Mouse (Mus musculus) left cerebral cortex, postnatal 10 days (tissue): ENCODE measurements around the gene Gm8251. TPM values are rescaled to one million over a fixed set of nuclear protein-coding genes. Genes with fewer than 3 reads are reported as not detected.
A peak's percentile ranks its signal among the peaks of the same experiment; 100 is the strongest.
"Not testable (repeated sequence)": the region's sequence is repeated elsewhere in the genome, so short reads cannot be mapped to it uniquely, and the experiment has no call there.

Experiments
- DNase-seq, 2 experiments: peaks; one replicate each; pipeline ENCODE4 v3.0.0; 2021 to 2022; ENCODE audit warnings: low spot score in 2 of 2, mixed read lengths in 1 of 2; ENCODE audit errors: extremely low spot score in 1 of 2
- intact Hi-C: fragments of 180-260 bp; cut with DNase I; formaldehyde crosslinking; loops from one replicate; pipeline ENCODE4 v1.15.1; 2025
- total RNA-seq, 2 experiments: library from RNA; stranded (reverse); gene quantifications; 2 replicates each; pipeline ENCODE4 v1.2.3; 2021

Gene Gm8251
- not detected for total RNA-seq

GRCm38 (mm10) chr1:44061836-44062235 is at the start of gene Gm8251:
TSS of gene Gm8251 (minus strand) at chr1:44061936.
- intact Hi-C loops, result no loop called here
- DNase-seq, result no peak

- intact Hi-C loops, result no loop called here
- no peak for DNase-seq
These were observed 41.2 kb upstream of the Gm8251 start for GRCm38 (mm10) chr1:44102939-44103338.

GRCm38 (mm10) chr1:44102259-44102717 is 40.6 kb upstream of the Gm8251 start, which contains the start of gene Tex30:
TSS of gene Tex30 (minus strand) at chr1:44102441.
- intact Hi-C loops, result no loop called here
- DNase-seq, result peak; percentile 92 to 97

- intact Hi-C loops, result no loop called here
- DNase-seq, result peak; percentile 10 to 29
These were observed 39.9 kb upstream of the Gm8251 start for GRCm38 (mm10) chr1:44101448-44102225.

- intact Hi-C loops, result no loop called here
- peak; percentile 37 to 40 for DNase-seq
These were observed 2.9 kb upstream of the Gm8251 start for GRCm38 (mm10) chr1:44064625-44065024.

DNA sequence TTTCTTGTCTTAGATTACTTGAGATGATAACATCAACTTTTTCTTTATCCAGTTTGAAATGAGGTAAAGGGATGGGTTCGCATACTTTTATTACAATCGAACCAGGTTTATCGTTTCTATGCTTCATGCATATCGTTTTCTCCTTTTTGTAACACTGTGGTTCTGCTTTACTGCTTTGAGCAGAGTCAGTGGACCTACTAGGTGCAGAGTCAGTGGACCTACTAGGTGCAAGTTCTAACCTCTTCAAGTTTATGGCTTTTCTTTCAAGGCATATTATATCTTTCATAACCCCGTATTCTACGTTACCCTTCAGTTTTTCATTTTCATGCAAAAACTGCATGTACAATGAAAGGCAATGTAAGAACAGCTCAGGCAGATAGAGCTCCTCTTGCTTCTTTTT is 1.7 kb upstream of the Gm8251 start:
- no peak for DNase-seq
- intact Hi-C loops, result no loop called here

DNA sequence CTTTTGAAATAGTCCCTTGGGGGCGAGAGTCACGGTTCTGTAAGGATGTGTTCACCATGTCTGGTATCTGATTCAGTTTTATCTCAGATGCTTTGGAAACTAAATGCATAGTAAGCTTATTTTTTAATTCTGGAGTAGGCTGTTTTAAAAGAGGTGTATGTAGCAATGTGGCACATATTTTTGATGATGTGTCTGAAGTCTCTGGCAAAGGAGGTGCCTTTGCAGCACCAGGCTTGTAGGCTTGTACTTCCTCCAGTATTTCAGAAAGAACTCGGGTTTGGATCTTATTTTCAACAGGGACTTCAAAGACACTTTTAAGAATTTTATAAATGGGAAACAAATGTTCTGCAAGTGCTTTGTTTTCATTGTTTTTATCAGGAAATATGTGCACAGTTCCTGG is 3.9 kb downstream of the Gm8251 start:
- no peak for DNase-seq
- intact Hi-C loops, result no loop called here

GRCm38 (mm10) chr1:44046556-44046955 is 15.2 kb downstream of the Gm8251 start:
- no peak for DNase-seq
- intact Hi-C loops, result loop anchor here (10.0 kb wide), 2 partner anchors 152 to 282 kb away; no protein-coding TSS in a partner anchor

GRCm38 (mm10) chr1:44045689-44046088 is 16.0 kb downstream of the Gm8251 start:
- intact Hi-C loops, result loop anchor here (10.0 kb wide), 2 partner anchors 151 to 281 kb away; no protein-coding TSS in a partner anchor
- DNase-seq, result not testable (repeated sequence)

DNA sequence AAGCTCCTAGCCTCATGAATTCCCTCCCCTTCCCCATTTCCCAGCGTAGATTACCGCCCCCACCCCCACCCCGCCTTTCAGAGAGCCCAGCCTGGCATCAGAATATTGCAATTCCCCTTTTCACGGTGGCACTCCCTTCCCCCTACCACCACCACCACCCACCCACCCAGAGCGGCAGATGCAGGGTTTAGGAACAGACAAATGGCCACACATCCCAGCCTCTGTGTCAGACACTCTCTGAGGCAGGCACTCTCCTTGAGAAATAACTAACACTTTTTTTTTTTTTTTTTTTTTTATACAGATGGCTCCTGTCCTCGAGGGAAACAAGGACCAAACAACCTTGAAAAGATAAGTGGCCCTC is 19.2 kb downstream of the Gm8251 start:
- no peak for DNase-seq
- intact Hi-C loops, result loop anchor here (10.0 kb wide), 2 partner anchors 148 to 278 kb away; no protein-coding TSS in a partner anchor

DNA sequence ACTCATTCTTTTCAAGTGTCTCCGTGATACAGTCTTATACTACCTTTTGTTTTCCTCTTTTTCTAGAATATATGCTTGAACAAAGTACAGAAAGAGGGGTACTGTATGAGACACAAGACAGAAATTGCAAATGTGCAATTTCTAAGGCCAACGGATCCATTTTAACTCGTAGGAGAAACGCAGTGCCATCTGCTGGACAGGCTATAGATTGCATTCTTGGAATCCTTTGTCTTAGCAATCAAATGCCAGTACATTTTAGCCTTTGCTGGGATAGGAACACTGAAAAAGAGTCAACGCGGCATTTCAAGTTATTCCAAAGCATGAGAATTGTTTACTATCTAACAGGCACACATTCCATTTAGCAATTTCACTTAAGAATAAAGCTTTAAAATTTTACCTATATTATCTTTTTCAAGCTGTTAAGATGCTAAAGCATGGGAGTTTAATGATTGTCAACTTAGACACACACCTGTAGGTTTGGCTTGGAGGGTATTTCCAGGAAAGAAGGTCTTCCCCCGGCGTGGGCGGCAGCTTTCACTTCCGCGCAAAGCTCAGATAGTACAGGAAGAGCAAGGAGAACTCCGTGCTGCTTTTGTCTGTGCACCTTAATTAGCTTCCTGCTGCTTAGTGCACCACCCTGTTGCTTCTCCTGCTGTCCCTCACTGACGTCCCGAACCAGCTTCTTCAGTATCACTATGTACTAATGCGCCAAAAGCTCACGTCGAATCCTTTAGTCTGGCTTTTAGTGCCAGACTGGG is 19.8 kb downstream of the Gm8251 start:
- intact Hi-C loops, result loop anchor here (10.0 kb wide), 2 partner anchors 147 to 277 kb away; no protein-coding TSS in a partner anchor
- peak; percentile 51 to 67 for DNase-seq

GRCm38 (mm10) chr1:44032948-44033347 is 28.8 kb downstream of the Gm8251 start:
- intact Hi-C loops, result no loop called here
- DNase-seq, result no peak

GRCm38 (mm10) chr1:44032213-44032612 is 29.5 kb downstream of the Gm8251 start:
- DNase-seq, result no peak
- intact Hi-C loops, result no loop called here

DNA sequence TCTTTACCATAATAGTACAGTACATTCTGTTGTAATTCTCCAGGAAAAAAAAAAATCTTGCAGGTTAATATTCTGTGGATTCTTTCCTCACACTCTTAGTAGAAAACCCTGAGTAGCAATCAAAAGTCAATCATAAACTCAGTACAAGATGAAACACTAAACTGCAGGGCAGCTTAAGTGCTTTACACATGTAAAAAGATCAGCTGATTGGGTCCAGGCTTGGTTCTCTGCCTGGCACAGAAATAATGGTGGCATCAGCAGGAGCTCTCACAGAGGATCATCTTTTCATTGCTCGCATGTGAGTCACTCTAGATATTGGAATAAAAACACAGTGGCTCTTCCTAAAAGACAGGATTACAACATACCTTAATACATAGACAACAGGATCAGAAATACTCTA is 34.1 kb downstream of the Gm8251 start:
- intact Hi-C loops, result no loop called here
- DNase-seq, result no peak

GRCm38 (mm10) chr1:44022656-44023055 is 39.1 kb downstream of the Gm8251 start:
- intact Hi-C loops, result no loop called here
- DNase-seq, result no peak

- intact Hi-C loops, result no loop called here
- no peak for DNase-seq
These were observed 41.8 kb downstream of the Gm8251 start, which contains the start of gene Mettl21c for GRCm38 (mm10) chr1:44019934-44020333. TSS of gene Mettl21c (minus strand) at chr1:44020034.

DNA sequence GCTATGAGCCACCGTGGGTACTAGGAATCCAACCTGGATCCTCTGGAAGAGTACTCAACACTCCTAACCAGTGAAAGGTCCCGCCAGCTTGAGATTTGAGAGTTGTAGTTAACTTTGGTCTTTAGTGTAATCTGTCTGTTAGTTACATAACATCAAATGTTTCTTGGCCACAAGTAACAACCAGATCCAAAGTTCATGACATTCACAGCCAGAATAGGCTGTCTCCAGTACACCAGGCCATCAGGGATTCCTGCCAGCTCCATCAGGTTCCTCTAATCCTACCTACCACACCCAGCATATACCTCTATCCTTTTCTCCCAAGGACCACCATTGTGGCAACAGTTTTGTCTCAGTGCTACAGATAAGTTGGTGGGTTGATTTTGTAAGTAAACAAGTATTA is 46.2 kb downstream of the Gm8251 start:
- intact Hi-C loops, result no loop called here
- DNase-seq, result no peak
